Mouse (Mus musculus) testis, adult 2 months (tissue): Measurements from ENCODE around the gene Spats2.

Experiments used
- CTCF ChIP-seq: fragments of 200-500 bp; IDR thresholded peaks from 2 replicates; pipeline ENCODE4 v1.5.1; 2012; ENCODE audit warnings: low read depth, mild to moderate bottlenecking, inconsistent platforms, low read length, moderate library complexity; ENCODE audit not compliant: control insufficient read depth, insufficient read depth, insufficient replicate concordance
- POLR2A ChIP-seq: fragments of 200-500 bp; IDR thresholded peaks from 2 replicates; pipeline ENCODE4 v1.6.1; 2012; ENCODE audit warnings: low read depth, mild to moderate bottlenecking, inconsistent platforms, low read length, moderate library complexity; ENCODE audit not compliant: control insufficient read depth

- TF ChIP-seq CTCF (no peak), POLR2A (peak; percentile 73)
These were observed 126.1 kb downstream of the Spats2 start, which contains the start of gene Mcrs1 for GRCm38 (mm10) chr15:99251626-99252380.
